Mouse (Mus musculus) E14TG2a.4 (cell line): ENCODE results near the gene Gm13539.

ENCODE experiments used
- CTCF ChIP-seq: conservative IDR thresholded peaks from 2 replicates; pipeline ENCODE4 v1.5.1; 2014; ENCODE audit warnings: low read length
- NANOG ChIP-seq: IDR thresholded peaks from 2 replicates; pipeline ENCODE4 v1.6.1; 2014; ENCODE audit warnings: borderline replicate concordance, low read length, mixed read lengths

DNA sequence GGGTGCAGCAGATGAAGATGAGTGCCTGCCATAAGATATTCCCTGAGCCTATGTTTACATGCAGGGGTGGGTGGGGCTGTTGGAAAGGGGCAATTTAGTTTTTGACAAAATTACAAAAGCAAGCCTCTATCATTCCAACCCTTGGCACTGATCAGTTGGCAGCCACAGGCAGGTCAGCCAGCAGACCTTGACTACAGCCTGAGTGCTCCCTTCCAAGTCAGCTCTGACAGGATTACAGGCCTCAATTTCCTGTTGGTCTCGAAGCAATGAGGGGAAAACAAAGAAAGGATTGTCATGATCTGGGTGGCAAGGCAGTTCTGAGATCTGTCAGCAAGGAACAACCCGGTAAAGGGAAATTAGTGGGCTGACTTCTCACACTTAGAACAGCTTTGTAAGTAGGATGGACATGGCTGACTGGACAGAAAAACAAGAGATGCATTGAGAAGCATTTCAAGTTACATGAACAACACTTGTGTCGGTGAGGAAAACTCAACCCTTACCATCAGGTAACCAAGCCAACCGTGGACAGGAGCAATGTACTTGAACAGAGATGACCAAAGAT is 23.9 kb upstream of the Gm13539 start:
- TF ChIP-seq CTCF (no peak), NANOG (no peak)
